Mouse (Mus musculus): ENCODE measurements around the gene Pan2.

The Pan2 gene

GRCm38 (mm10) chr10:128336597-128336996 lies 33.5 kb downstream of the Pan2 start:
- no peak for DNase-seq (ENCODE audit: low spot score)

GRCm38 (mm10) chr10:128337306-128338181 lies 34.4 kb downstream of the Pan2 start, which contains the start of gene Cs:
Gene Cs (plus strand): TSS chr10:128337734.
- peak; percentile 97 for DNase-seq (ENCODE audit: low spot score)

- no peak for DNase-seq (ENCODE audit: low spot score)
These were observed 35.3 kb downstream of the Pan2 start for GRCm38 (mm10) chr10:128338415-128338814.

DNA sequence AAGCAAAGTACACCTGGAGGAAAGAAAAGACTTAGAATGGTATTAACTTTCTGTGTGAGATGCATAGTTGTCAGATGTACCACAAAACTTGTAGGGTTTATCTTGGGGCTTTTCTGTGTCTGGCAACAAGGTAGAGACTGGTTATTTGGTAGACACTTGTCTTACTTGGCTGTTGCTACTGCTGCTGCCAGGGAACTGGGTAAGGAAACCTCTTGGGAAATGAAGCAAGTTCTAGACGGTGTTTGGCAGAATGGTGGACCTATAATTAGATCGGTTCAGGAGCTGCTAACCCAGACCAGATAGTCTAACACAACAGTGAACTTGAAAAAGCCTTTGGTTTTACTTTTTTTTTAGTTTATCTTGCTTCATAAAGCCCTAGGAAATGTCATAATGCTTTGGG lies 35.8 kb downstream of the Pan2 start:
- DNase-seq (ENCODE audit: low spot score): no peak

DNA sequence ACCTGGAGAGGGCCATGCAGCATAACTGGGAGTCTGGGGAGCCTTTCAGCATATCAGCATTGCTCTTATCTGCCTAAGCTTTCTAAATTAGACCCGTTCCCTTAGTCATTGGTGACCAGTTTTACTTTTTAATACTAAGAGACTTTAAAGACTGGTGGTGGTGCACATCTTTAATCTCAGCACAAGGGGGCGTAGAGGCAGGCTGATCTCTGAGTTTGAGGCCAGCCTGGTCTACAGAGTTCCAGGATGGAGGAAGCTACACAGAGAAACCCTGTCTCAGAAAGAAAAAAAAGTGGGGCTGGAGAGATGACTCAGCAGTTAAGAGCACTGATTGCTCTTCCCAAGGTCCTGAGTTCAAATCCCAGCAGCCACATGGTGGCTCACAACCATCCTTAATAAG lies 37.1 kb downstream of the Pan2 start:
- DNase-seq (ENCODE audit: low spot score): no peak

DNA sequence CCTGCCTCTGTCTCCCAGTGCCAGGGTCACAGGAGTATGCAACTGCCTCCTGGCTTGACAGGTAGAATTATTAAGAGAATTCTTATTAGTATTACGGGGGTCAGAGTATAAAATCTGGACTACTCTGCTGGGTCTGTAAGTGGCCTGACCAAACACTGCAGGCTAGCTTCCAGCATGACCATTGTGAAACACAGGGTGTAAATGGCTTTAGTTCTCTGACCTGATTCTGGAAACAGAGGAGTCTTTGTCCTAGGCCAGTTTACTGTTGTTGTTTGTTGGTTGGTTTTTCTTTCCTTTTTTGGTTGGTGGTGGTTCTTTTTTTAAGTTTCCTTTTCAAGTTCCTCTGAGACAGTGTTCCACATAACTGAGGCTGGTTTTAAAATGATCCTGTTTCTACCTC lies 40.3 kb downstream of the Pan2 start:
- DNase-seq (ENCODE audit: low spot score): no peak

GRCm38 (mm10) chr10:128344568-128345275 lies 41.6 kb downstream of the Pan2 start:
- peak; percentile 53 for DNase-seq (ENCODE audit: low spot score)

- DNase-seq (ENCODE audit: low spot score): no peak
These were observed 44.4 kb downstream of the Pan2 start for GRCm38 (mm10) chr10:128347541-128347940.

DNA sequence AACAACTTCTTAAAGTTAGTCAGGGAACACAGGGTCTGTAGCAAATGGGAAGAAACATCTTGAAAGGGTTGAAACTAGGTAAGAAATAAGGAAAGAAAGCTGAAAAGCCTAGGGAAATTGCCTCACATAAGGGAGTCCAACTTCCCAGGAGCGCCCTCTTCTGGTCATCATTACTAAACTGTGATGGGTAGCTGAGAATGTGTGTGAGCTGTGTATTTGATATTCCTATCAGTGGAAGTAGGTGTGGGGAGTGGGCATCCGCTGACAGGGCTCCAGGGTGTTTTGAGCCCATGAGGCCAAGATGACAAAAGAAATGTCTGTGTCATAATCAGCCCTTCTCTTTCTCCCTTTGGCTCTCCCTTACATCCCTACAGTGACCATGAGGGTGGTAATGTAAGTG lies 55.7 kb downstream of the Pan2 start:
- no peak for DNase-seq (ENCODE audit: low spot score)

DNA sequence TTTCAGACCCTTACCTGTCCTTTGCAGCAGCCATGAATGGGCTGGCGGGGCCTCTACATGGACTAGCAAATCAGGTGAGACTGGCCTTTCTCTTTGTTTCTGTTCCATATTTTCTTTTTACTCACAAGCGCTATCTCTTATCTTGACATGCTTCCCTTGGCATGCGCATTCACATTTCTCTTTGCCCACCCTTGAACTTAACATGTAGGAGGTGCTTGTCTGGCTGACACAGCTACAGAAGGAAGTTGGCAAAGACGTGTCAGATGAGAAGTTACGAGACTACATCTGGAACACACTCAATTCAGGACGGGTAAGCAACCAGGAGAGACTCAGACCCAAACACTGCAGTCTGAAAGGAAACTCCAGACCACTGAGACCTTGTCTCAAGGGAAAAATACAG lies 56.1 kb downstream of the Pan2 start:
- no peak for DNase-seq (ENCODE audit: low spot score)

- no peak for DNase-seq (ENCODE audit: low spot score)
These were observed 58.7 kb downstream of the Pan2 start for GRCm38 (mm10) chr10:128361836-128362235.

GRCm38 (mm10) chr10:128362568-128362967 lies 59.4 kb downstream of the Pan2 start:
- no peak for DNase-seq (ENCODE audit: low spot score)

- no peak for DNase-seq (ENCODE audit: low spot score)
These were observed 64.8 kb downstream of the Pan2 start for GRCm38 (mm10) chr10:128367899-128368401.

- DNase-seq (ENCODE audit: low spot score): peak; percentile 89
These were observed 65.5 kb downstream of the Pan2 start, which contains the start of gene Coq10a for GRCm38 (mm10) chr10:128368402-128369217. Gene Coq10a (minus strand): TSS chr10:128368997.

DNA sequence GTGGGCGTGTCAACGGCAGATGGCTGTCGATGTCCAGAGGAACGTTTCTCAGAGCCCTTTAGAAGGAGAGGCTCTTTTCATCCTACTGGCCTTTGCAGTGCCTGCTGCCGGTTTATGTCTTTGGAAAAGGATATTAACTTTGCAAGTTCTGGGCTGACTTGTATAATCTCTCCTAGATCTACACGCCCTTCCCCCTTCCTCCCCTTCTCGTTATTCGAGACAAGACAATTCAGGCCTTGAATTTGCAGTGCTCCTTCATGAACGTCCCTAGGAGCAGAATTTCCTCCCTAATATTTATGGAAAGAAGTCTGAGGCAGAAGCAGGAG lies 66.0 kb downstream of the Pan2 start:
- no peak for DNase-seq (ENCODE audit: low spot score)

GRCm38 (mm10) chr10:128369599-128369998 lies 66.5 kb downstream of the Pan2 start:
- no peak for DNase-seq (ENCODE audit: low spot score)

DNA sequence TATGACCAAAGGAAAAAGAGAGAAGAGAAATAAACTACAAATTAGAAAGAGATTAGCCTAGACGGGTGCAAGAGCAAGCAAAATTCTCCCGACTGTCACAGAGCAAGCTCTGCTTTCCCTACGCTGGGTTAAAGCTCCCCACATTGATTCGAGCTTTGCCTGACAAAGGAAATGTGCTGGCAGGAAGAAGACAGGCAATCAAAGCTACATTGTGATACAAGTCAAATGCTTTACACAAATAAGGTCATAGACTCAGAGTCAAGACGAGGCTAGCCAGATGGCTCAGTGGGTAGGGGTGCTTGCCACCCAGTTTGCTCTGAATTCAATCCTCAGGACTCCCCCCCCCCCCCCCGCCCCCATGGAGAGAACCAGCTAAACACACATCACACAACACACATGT lies 66.9 kb downstream of the Pan2 start:
- no peak for DNase-seq (ENCODE audit: low spot score)

- DNase-seq (ENCODE audit: low spot score): no peak
These were observed 67.5 kb downstream of the Pan2 start for GRCm38 (mm10) chr10:128370601-128371000.
